Mouse (Mus musculus) MEL (cell line): ENCODE measurements around the gene Tyw5. TPM values are rescaled to one million over a fixed set of nuclear protein-coding genes. Genes with fewer than 3 reads are reported as not detected.

Experiments used
- DNase-seq: peaks from one replicate; pipeline ENCODE4 v3.0.0; 2011; ENCODE audit warnings: low read depth, low spot score
- H3K27ac ChIP-seq: 2 replicates; pipeline ENCODE4 v1.5.1; 2012; ENCODE audit warnings: low read depth, mild to moderate bottlenecking, control low read depth, low read length, moderate library complexity; ENCODE audit not compliant: control insufficient read depth
- H3K27me3 ChIP-seq, 2 experiments: fragments of 150-350 bp in 1 of 2; sonication (generic) in 1 of 2; 2 replicates each; pipeline ENCODE4 v1.6.1; 2012; ENCODE audit warnings: low read length in 2 of 2, mild to moderate bottlenecking in 2 of 2, improper control_type of control experiment in 1 of 2, moderate library complexity in 1 of 2; ENCODE audit not compliant: insufficient read depth in 2 of 2, control insufficient read depth in 1 of 2
- H3K36me3 ChIP-seq, 2 experiments: 2 replicates each; pipeline ENCODE4 v1.6.1; 2012 to 2014; ENCODE audit warnings: low read length in 2 of 2, improper control_type of control experiment in 1 of 2, inconsistent platforms in 1 of 2, mild to moderate bottlenecking in 1 of 2; ENCODE audit not compliant: insufficient read depth in 2 of 2, control insufficient read depth in 1 of 2
- H3K4me1 ChIP-seq, 2 experiments: fragments of 150-350 bp in 1 of 2; sonication (generic) in 1 of 2; 2 replicates each; pipeline ENCODE4 v1.6.1; 2012; ENCODE audit warnings: low read length in 2 of 2, improper control_type of control experiment in 1 of 2, mild to moderate bottlenecking in 1 of 2; ENCODE audit not compliant: insufficient read depth in 2 of 2, control insufficient read depth in 1 of 2
- H3K4me3 ChIP-seq, 2 experiments: fragments of 150-350 bp in 1 of 2; sonication (generic) in 1 of 2; 2 replicates each; pipeline ENCODE4 v1.5.1; 2012; ENCODE audit warnings: low read depth in 2 of 2, low read length in 2 of 2, mild to moderate bottlenecking in 2 of 2, moderate library complexity in 2 of 2, control low read depth in 1 of 2, improper control_type of control experiment in 1 of 2; ENCODE audit not compliant: control insufficient read depth in 1 of 2, insufficient read depth in 1 of 2
- H3K79me2 ChIP-seq: 2 replicates; pipeline ENCODE4 v1.6.1; 2012; ENCODE audit warnings: mild to moderate bottlenecking, low read length, moderate library complexity; ENCODE audit not compliant: control insufficient read depth, poor library complexity, insufficient read depth
- H3K9ac ChIP-seq: 2 replicates; pipeline ENCODE4 v1.6.1; 2012; ENCODE audit warnings: low read depth, mild to moderate bottlenecking, control low read depth, low read length, moderate library complexity; ENCODE audit not compliant: control insufficient read depth, poor library complexity, severe bottlenecking
- H3K9me3 ChIP-seq: fragments of 150-350 bp; sonication (generic); replicated peaks from 2 replicates; pipeline ENCODE4 v1.6.1; 2012; ENCODE audit warnings: mild to moderate bottlenecking, low read length, improper control_type of control experiment, moderate library complexity; ENCODE audit not compliant: insufficient read depth
- BHLHE40 ChIP-seq: IDR thresholded peaks from 2 replicates; pipeline ENCODE4 v1.6.1; 2012; ENCODE audit warnings: low read depth, mild to moderate bottlenecking, inconsistent platforms, low read length, improper control_type of control experiment, borderline replicate concordance
- CHD1 ChIP-seq: IDR thresholded peaks from 2 replicates; pipeline ENCODE4 v1.6.1; 2012; ENCODE audit warnings: low read depth, mild to moderate bottlenecking, inconsistent platforms, low read length, improper control_type of control experiment
- CHD2 ChIP-seq: IDR thresholded peaks from 2 replicates; pipeline ENCODE4 v1.6.1; 2011; ENCODE audit warnings: low read length, improper control_type of control experiment
- CTCF ChIP-seq, 3 experiments: IDR thresholded peaks in 2 of 3; conservative IDR thresholded peaks in 1 of 3; 2 replicates each; pipeline ENCODE4 v1.5.1; 2011 to 2012; ENCODE audit warnings: low read length in 3 of 3, low read depth in 2 of 3, mild to moderate bottlenecking in 2 of 3, improper control_type of control experiment in 1 of 3, inconsistent platforms in 1 of 3, mixed read lengths in 1 of 3, moderate library complexity in 1 of 3; ENCODE audit not compliant: control insufficient read depth in 1 of 3, insufficient read depth in 1 of 3, poor library complexity in 1 of 3, severe bottlenecking in 1 of 3
- E2F4 ChIP-seq: IDR thresholded peaks from 2 replicates; pipeline ENCODE4 v1.6.1; 2011; ENCODE audit warnings: low read depth, low read length, improper control_type of control experiment, borderline replicate concordance
- EP300 ChIP-seq, 2 experiments: IDR thresholded peaks; 2 replicates each; pipeline ENCODE4 v1.6.1; 2011; ENCODE audit warnings: improper control_type of control experiment in 2 of 2, low read length in 2 of 2, low read depth in 1 of 2, mild to moderate bottlenecking in 1 of 2
- ETS1 ChIP-seq: IDR thresholded peaks from 2 replicates; pipeline ENCODE4 v1.6.1; 2012; ENCODE audit warnings: low read depth, mild to moderate bottlenecking, inconsistent platforms, low read length, improper control_type of control experiment, moderate library complexity
- GABPA ChIP-seq: IDR thresholded peaks from 2 replicates; pipeline ENCODE4 v1.6.1; 2012; ENCODE audit warnings: low read depth, mild to moderate bottlenecking, inconsistent platforms, low read length, improper control_type of control experiment, moderate library complexity
- GATA1 ChIP-seq: IDR thresholded peaks from 2 replicates; pipeline ENCODE4 v1.6.1; 2011; ENCODE audit warnings: low read depth, low read length, improper control_type of control experiment
- HCFC1 ChIP-seq: IDR thresholded peaks from 2 replicates; pipeline ENCODE4 v1.6.1; 2012; ENCODE audit warnings: low read depth, mild to moderate bottlenecking, inconsistent platforms, low read length, improper control_type of control experiment, moderate library complexity
- JUND ChIP-seq: IDR thresholded peaks from 2 replicates; pipeline ENCODE4 v1.6.1; 2011; ENCODE audit warnings: low read depth, mild to moderate bottlenecking, improper control_type of control experiment, low read length
- KAT2A ChIP-seq: conservative IDR thresholded peaks from 2 replicates; pipeline ENCODE4 v1.6.1; 2012; ENCODE audit warnings: low read depth, low read length, improper control_type of control experiment, inconsistent platforms
- MAFK ChIP-seq: IDR thresholded peaks from 2 replicates; pipeline ENCODE4 v1.6.1; 2011; ENCODE audit warnings: low read depth, mild to moderate bottlenecking, low read length, improper control_type of control experiment, borderline replicate concordance
- MAX ChIP-seq: IDR thresholded peaks from 2 replicates; pipeline ENCODE4 v1.6.1; 2011; ENCODE audit warnings: low read length, improper control_type of control experiment
- MAZ ChIP-seq: IDR thresholded peaks from 2 replicates; pipeline ENCODE4 v1.6.1; 2012; ENCODE audit warnings: low read depth, mild to moderate bottlenecking, inconsistent platforms, low read length, improper control_type of control experiment
- MXI1 ChIP-seq: IDR thresholded peaks from 2 replicates; pipeline ENCODE4 v1.6.1; 2011; ENCODE audit warnings: mild to moderate bottlenecking, low read depth, low read length, improper control_type of control experiment
- MYB ChIP-seq: IDR thresholded peaks from 2 replicates; pipeline ENCODE4 v1.6.1; 2011; ENCODE audit warnings: mild to moderate bottlenecking, low read depth, low read length, improper control_type of control experiment
- MYC ChIP-seq: IDR thresholded peaks from 2 replicates; pipeline ENCODE4 v1.6.1; 2011; ENCODE audit warnings: low read depth, mild to moderate bottlenecking, low read length, improper control_type of control experiment, moderate library complexity
- NELFE ChIP-seq: IDR thresholded peaks from 2 replicates; pipeline ENCODE4 v1.6.1; 2011; ENCODE audit warnings: low read depth, low read length, improper control_type of control experiment
- NRF1 ChIP-seq: IDR thresholded peaks from 2 replicates; pipeline ENCODE4 v1.6.1; 2014; ENCODE audit warnings: low read depth, mild to moderate bottlenecking, inconsistent platforms, low read length, improper control_type of control experiment, moderate library complexity; ENCODE audit not compliant: poor library complexity, insufficient read depth, severe bottlenecking
- POLR2AphosphoS2 ChIP-seq: IDR thresholded peaks from 2 replicates; pipeline ENCODE4 v1.6.1; 2011; ENCODE audit warnings: low read length, improper control_type of control experiment
- POLR2AphosphoS5 ChIP-seq: IDR thresholded peaks from 2 replicates; pipeline ENCODE4 v1.6.1; 2012; ENCODE audit warnings: low read depth, borderline replicate concordance, mild to moderate bottlenecking, inconsistent platforms, low read length, moderate library complexity, mixed read lengths
- RAD21 ChIP-seq: IDR thresholded peaks from 2 replicates; pipeline ENCODE4 v1.6.1; 2011; ENCODE audit warnings: mild to moderate bottlenecking, low read depth, low read length, improper control_type of control experiment
- RCOR1 ChIP-seq: IDR thresholded peaks from 2 replicates; pipeline ENCODE4 v1.6.1; 2012; ENCODE audit warnings: low read depth, mild to moderate bottlenecking, inconsistent platforms, low read length, improper control_type of control experiment
- SIN3A ChIP-seq: IDR thresholded peaks from 2 replicates; pipeline ENCODE4 v1.6.1; 2012; ENCODE audit warnings: low read length, improper control_type of control experiment, inconsistent platforms
- SMC3 ChIP-seq: IDR thresholded peaks from 2 replicates; pipeline ENCODE4 v1.6.1; 2011; ENCODE audit warnings: low read depth, low read length, improper control_type of control experiment
- TAL1 ChIP-seq: IDR thresholded peaks from 2 replicates; pipeline ENCODE4 v1.6.1; 2012; ENCODE audit warnings: mild to moderate bottlenecking, inconsistent platforms, low read length, moderate library complexity, mixed read lengths
- TBP ChIP-seq: IDR thresholded peaks from 2 replicates; pipeline ENCODE4 v1.8.0; 2011; ENCODE audit warnings: low read depth, low read length, improper control_type of control experiment
- UBTF ChIP-seq: IDR thresholded peaks from 2 replicates; pipeline ENCODE4 v1.6.1; 2012; ENCODE audit warnings: low read depth, mild to moderate bottlenecking, inconsistent platforms, low read length, improper control_type of control experiment, moderate library complexity, borderline replicate concordance; ENCODE audit not compliant: insufficient read depth
- USF1 ChIP-seq: IDR thresholded peaks from 2 replicates; pipeline ENCODE4 v1.6.1; 2014; ENCODE audit warnings: low read depth, mild to moderate bottlenecking, inconsistent platforms, low read length, improper control_type of control experiment, moderate library complexity
- ZC3H11A ChIP-seq: IDR thresholded peaks from 2 replicates; pipeline ENCODE4 v1.6.1; 2012; ENCODE audit warnings: low read depth, mild to moderate bottlenecking, inconsistent platforms, low read length, improper control_type of control experiment
- ZKSCAN1 ChIP-seq: IDR thresholded peaks from 2 replicates; pipeline ENCODE4 v1.6.1; 2012; ENCODE audit warnings: low read depth, mild to moderate bottlenecking, inconsistent platforms, low read length, improper control_type of control experiment, moderate library complexity
- ZMIZ1 ChIP-seq: IDR thresholded peaks from 2 replicates; pipeline ENCODE4 v1.6.1; 2012; ENCODE audit warnings: low read depth, mild to moderate bottlenecking, inconsistent platforms, low read length, improper control_type of control experiment, moderate library complexity
- ZNF384 ChIP-seq: IDR thresholded peaks from 2 replicates; pipeline ENCODE4 v1.6.1; 2012; ENCODE audit warnings: low read depth, mild to moderate bottlenecking, inconsistent platforms, low read length, improper control_type of control experiment
- polyA plus RNA-seq, 2 experiments: library from polyadenylated mRNA; stranded (reverse) in 1 of 2; unstranded in 1 of 2; fragments of >175 nt in 1 of 2; fragments of >200 nt in 1 of 2; gene quantifications; 2 replicates each; pipeline versions ENCODE4 v1.2.1 to v1.2.4; 2012; ENCODE audit warnings: low replicate concordance in 2 of 2, low read depth in 1 of 2; ENCODE audit not compliant: insufficient read length in 2 of 2, insufficient read depth in 1 of 2, missing spikeins in 1 of 2
- total RNA-seq: library from RNA; depleted of rRNA; stranded (reverse); fragments of 300-350 nt; gene quantifications from 2 replicates; pipeline ENCODE4 v1.2.3, GENCODE M21; 2012; rRNA removed

The Tyw5 gene
- total RNA-seq: 15.0 and 15.8 TPM in 2 replicates
- 10 to 100 TPM in 1 of 2 experiments, not detected in 1; 18.5 TPM for polyA plus RNA-seq

DNA sequence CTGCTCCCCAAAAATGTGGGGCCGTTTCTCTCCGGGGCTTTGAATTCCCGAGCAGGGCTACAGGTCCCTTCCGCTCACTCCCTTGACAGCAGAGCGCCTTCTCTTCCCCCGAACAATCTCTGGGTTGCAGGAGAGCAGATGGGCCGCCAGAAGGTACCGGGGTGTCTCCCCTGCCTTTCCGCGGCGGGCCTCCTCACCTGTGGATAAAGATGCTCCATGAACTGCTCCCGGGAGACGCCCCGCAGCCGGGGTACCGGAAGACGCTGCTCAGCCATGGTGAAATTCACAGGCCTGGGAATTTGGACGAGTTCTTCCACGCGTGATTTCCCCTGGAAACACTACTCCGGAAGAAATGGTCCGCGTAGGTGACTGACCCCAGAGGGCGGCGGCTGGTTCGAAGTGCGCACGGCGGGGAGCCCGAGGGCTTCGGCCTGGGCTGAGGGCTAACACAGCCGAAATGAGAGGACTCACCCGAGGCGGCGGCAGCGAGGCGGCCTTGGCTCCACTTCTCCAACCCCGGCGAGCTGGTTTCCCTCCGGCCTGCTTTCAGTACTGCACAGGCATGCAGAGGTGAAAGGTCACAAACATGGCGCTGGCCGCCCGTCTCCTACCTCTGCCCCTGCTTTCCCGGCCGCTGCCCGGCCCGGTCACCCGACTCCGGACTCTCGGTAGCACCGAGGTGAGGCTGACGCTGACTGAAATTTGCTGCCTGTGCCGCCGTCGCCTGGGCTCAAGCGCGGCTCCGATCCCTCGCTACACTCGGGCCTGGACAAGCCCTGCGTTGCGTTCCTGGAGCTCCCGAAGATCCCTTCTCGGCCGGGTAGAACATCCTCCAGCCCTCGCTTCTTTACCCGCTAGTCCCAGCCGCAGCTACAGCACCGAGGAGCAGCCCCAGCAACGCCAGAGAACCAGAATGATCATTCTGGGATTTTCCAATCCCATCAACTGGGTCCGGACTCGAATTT is at the start of gene Tyw5, which contains the start of gene Maip1:
Gene Tyw5 (minus strand): TSS at position 915 of the 965 bp plus-strand sequence.
Gene Maip1 (plus strand): TSS at position 142 of the 965 bp plus-strand sequence.
- Histone ChIP-seq H3K9ac (peak within 1 kb of the TSS; percentile 95), H3K36me3 (peaks cover 0 to 22% of the 10 kb centered on the region in 2 experiments; a peak in 2 of 4 replicates), H3K79me2 (peaks cover 31% of the 10 kb centered on the region), H3K4me1 (peaks cover 6 to 7% of the 10 kb centered on the region in 2 experiments), H3K9me3 (no peaks in the 10 kb centered on the region), H3K27me3 (no peaks in the 10 kb centered on the region), H3K27ac (peak within 1 kb of the TSS; percentile 68), H3K4me3 (peak within 1 kb of the TSS; percentile 98 to 99)
- peak; percentile 90 for DNase-seq
- TF ChIP-seq MAX (peak; percentile 19; the same call in 1 of the 2 replicates), POLR2AphosphoS2 (no peak), MYB (no peak), TAL1 (no peak), UBTF (0 out of 2 replicates have a peak, but pooled peaks have one; percentile 38), SMC3 (no peak), CHD2 (peak; percentile 9; the same call in 1 of the 2 replicates), MAZ (0 out of 2 replicates have a peak, but pooled peaks have one; percentile 20), CTCF (IDR thresholded peaks at IDR 0.05 in 2 of 3, conservative IDR thresholded peaks at IDR 0.05 in 1 of 3; ENCODE audit: control insufficient read depth in 1 of 3, insufficient read depth in 1 of 3, low read depth in 2 of 3, low read length in 3 of 3, poor library complexity in 1 of 3, severe bottlenecking in 1 of 3) (no peak), MAFK (no peak), USF1 (no peak), ZNF384 (no peak), ZKSCAN1 (no peak), RAD21 (no peak), NRF1 (no peak), RCOR1 (no peak; the same call in 1 of the 2 replicates), TBP (peak; percentile 71; the same call in 1 of the 2 replicates), NELFE (peak; percentile 65), BHLHE40 (no peak), MXI1 (peak; percentile 69; the same call in 1 of the 2 replicates), E2F4 (no peak), POLR2AphosphoS5 (no peak), ZC3H11A (no peak), ZMIZ1 (0 out of 2 replicates have a peak, but pooled peaks have one; percentile 20), KAT2A (peak; percentile 63), EP300 (IDR thresholded peaks at IDR 0.05; ENCODE audit: low read depth in 1 of 2, low read length in 2 of 2) (no peak), CHD1 (no peak), GATA1 (no peak), GABPA (no peak), SIN3A (peak; percentile 62), JUND (no peak), MYC (no peak), ETS1 (0 out of 2 replicates have a peak, but pooled peaks have one; percentile 14), HCFC1 (peak; percentile 86)
